Mouse (Mus musculus) small intestine, adult 2 months (tissue): ENCODE results near the gene Gm10518.

ENCODE experiments used
- CTCF ChIP-seq: fragments of 200-500 bp; IDR thresholded peaks from 2 replicates; pipeline ENCODE4 v1.5.1; 2012; ENCODE audit warnings: low read depth, mild to moderate bottlenecking, control low read depth, inconsistent platforms, low read length, moderate library complexity, mixed read lengths; ENCODE audit not compliant: insufficient replicate concordance, insufficient read length; ENCODE audit errors: extremely low read depth
- POLR2A ChIP-seq: fragments of 200-500 bp; IDR thresholded peaks from 2 replicates; pipeline ENCODE4 v1.6.1; 2012; ENCODE audit warnings: low read depth, mild to moderate bottlenecking, control low read depth, inconsistent platforms, low read length, moderate library complexity

DNA sequence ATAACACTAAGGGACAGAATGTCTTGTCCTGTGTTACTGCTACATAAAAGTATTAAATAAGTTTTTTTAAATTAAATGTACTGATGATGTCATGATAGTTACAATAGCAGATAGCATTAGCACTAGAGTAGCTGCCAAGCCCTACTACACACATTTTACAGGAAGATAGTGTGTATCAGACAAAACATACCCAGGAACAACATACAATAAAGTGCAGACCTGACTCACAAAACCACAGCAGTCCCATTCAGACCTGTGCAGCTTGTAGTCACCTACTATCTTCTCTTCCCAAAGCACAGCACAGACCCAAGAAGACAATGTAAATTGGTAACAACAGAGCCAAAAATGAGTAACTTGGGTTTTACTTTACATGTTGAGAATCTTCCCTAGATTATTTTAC lies 46.7 kb upstream of the Gm10518 start:
- TF ChIP-seq POLR2A (no peak), CTCF (no peak)
